Mouse (Mus musculus) megakaryocyte-erythroid progenitor cell, adult 5 weeks (primary cell): ENCODE measurements around the gene Ilf3. TPM values are rescaled to one million over a fixed set of nuclear protein-coding genes. Genes with fewer than 3 reads are reported as not detected.

Experiments
- polyA plus RNA-seq: library from polyadenylated mRNA; stranded (reverse); fragments of >175 nt; gene quantifications from 2 replicates; pipeline ENCODE4 v1.2.3, GENCODE M21; 2012

The Ilf3 gene
- polyA plus RNA-seq = 145 and 195 TPM in 2 replicates

DNA sequence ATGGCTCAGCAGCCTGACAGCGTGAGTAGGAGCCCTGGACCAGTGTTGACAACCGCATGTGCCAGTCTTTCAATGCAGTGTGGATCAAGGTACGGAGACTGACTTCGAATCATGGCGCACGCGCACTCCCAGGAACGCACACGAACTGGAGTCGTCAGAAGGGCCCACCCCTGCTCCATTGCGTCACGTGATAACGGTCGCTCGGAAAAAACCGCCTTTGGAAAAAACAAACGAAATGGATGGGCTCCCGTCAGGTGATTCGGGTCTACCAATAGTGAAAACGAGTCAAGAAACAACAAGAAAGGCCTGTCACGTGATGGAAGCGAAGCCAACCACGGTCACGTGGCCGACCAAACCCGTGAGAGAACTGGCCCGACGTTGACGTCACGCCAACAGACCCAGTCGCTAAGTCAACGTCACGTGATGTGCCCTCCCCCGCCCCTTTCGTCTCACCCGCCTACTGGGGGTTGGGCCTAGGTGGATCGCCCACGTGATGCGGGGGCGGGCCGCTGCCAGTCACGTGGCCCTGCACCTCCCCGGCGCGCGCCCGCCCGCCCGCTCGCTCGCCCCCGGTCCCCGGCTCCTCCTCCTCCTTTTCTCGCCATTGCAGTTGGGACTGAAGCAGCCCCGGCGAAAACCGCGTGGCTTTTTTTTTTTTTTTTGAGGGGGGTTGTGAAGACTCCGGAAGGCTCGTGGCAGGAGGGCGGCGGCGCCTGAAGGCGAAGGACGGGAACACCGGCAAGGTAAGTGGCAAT is at the start of gene Ilf3:
Gene Ilf3 (plus strand): TSS at position 515 of the 755 bp plus-strand sequence.

DNA sequence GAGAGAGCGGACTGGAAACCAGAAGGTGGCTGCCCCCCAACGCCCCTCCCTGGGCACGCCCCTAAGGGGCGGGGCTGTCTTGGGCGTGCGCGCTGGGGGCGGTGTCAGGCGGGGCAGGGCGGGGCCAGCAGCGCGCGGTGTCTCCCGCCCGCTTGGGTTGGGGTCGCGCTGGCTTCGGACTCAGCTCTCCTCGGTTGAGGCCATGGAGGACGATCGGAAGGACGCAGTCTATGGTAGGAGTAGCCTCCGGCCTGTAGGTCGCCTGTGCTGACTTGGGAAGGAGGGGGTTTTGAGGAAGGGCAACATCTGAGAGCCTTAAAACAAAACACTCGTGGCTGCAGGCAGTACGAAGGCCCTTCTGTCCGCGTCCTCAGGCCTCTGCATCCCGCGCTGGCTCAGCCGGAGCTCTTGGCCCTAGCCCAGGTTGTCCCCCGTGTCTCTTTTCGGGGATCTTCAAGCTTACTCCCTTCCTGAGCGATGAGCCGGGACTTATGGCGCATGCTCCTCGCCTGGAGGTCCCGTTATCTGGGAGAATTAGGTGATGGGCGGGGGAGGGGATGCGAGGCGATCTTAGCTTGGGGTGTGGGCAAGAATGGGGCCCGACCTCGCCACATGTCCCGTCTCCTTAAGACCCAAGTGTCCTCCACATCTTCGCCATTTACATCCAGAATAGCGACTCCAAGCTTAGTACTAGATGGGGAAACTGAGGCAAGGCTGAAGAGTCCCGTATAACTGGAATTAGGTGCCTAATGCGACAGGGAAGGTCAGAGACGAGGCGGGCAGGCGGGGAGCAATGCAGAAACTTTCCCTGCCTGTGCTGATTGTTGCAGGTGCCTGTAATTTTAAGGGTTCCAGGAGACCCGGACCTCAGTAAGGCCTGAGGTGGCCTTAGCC is 46.8 kb upstream of the Ilf3 start, which contains the start of gene Slc44a2:
Gene Slc44a2 (plus strand): TSS at position 80 of the 894 bp plus-strand sequence.

DNA sequence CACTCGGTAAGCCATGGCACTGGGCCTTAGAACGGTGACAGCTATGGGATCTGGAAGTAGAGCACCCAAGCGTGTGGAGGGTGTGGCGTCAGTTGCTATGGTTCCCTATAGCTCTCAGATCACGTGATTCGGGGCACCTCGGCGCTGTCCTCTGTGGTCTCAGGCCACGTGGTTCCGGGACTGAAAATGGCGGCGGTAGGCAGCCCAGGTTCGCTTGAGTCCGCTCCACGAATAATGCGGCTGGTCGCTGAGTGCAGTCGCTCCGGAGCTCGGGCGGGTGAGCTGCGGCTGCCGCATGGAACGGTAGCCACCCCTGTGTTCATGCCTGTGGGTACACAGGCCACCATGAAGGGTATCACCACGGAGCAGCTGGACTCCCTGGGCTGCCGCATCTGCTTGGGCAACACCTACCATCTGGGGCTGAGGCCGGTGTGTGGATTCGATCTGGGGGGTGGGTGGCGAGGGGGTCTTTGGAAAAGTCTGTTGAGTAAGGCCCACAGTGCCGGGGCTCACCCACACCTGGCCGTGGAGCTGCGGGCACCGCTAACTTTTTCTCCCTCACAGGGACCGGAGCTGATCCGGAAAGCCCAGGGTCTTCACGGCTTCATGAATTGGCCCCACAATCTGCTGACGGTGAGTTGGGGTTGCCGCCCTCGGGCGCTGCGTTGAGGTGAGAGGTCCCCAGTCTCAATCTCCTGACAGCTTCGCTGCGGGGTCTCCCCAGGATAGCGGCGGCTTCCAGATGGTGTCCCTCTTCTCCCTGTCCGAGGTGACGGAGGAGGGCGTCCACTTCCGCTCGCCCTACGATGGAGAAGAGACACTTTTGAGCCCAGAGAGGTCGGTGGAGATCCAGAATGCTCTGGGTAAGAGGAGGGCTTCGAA is 44.2 kb downstream of the Ilf3 start, which contains the start of gene Qtrt1:
Gene Qtrt1 (plus strand): TSS at position 169 of the 882 bp plus-strand sequence.

DNA sequence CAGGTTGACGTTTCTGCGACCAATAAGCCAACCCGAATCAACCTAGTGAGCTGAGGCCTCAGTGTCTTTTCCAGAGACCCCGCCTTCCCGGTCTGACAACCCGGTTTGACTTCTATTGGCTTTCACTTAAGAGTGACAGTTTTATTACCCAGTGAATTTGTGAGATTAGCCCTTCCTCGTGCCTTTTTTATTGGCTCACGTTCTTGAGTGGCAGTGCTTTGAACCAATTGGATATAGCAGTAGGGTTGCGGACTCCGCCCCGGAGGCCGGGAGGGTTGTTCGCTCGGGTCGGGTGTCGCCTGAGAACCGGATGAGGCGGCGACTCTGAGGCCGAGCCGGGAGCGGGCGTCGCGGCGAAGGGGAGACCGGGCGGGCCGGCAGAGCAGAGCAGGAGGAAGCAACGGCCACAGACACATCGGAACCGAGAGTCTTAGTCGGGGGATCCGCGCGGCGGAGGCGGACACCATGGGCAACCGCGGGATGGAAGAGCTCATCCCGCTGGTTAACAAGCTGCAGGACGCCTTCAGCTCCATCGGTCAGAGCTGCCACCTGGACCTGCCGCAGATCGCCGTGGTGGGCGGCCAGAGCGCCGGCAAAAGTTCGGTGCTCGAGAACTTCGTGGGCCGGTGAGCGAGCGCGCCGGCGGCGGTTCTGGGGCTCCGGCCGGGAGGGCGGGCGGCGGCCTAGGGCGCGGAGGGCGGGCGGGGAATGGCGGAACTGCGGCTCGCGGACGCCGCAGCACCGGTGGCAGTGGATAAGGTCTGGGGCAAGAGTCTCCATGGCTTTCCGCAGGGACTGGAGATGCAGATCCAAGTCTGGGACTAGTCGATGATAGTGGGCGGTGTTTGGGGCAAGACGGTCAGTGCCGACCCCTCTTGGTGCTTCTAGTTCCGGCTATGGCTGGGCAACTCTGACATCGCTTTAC is 57.2 kb downstream of the Ilf3 start, which contains the start of gene Dnm2:
Gene Dnm2 (plus strand): TSS at position 278 of the 925 bp plus-strand sequence.

Other genes starting within 250 kb of the Ilf3 start
- 36.6 and 36.8 TPM in 2 replicates for gene Tyk2, start 236.6 kb upstream of the Ilf3 start, polyA plus RNA-seq
- 317 and 381 TPM in 2 replicates for gene Cdc37, start 217.9 kb upstream of the Ilf3 start, polyA plus RNA-seq
- gene Pde4a, start 202.2 kb upstream of the Ilf3 start, polyA plus RNA-seq = 15.4 and 17.1 TPM in 2 replicates
- 66.5 and 66.9 TPM in 2 replicates for gene Keap1, start 128.5 kb upstream of the Ilf3 start, polyA plus RNA-seq
- gene S1pr5, start 119.4 kb upstream of the Ilf3 start, polyA plus RNA-seq = 0.24 and 0.41 TPM in 2 replicates
- gene Atg4d, start 102.6 kb upstream of the Ilf3 start, polyA plus RNA-seq = 21.4 and 22.7 TPM in 2 replicates
- gene Kri1, start 79.9 kb upstream of the Ilf3 start, polyA plus RNA-seq = 58.2 and 90.2 TPM in 2 replicates
- gene Cdkn2d, start 76.5 kb upstream of the Ilf3 start, polyA plus RNA-seq = 45.6 and 52.9 TPM in 2 replicates
- 0.10 and 0.13 TPM in 2 replicates for gene Ap1m2, start 55.5 kb upstream of the Ilf3 start, polyA plus RNA-seq
- gene Slc44a2, start 47.2 kb upstream of the Ilf3 start, polyA plus RNA-seq = 121 and 136 TPM in 2 replicates
- gene Qtrt1, start 44.0 kb downstream of the Ilf3 start, polyA plus RNA-seq = 51.4 and 64.1 TPM in 2 replicates
- gene Dnm2, start 57.0 kb downstream of the Ilf3 start, polyA plus RNA-seq = 450 and 507 TPM in 2 replicates
- 10.9 and 14.0 TPM in 2 replicates for gene Tmed1, start 142.4 kb downstream of the Ilf3 start, polyA plus RNA-seq
- 15.6 and 49.8 TPM in 2 replicates for gene AB124611, start 158.3 kb downstream of the Ilf3 start, polyA plus RNA-seq
- gene Carm1, start 179.0 kb downstream of the Ilf3 start, polyA plus RNA-seq = 143 TPM in 2 replicates
- gene Timm29, start 224.9 kb downstream of the Ilf3 start, polyA plus RNA-seq = 23.6 and 24.1 TPM in 2 replicates
- gene Yipf2, start 225.0 kb downstream of the Ilf3 start, polyA plus RNA-seq = 6.4 and 8.6 TPM in 2 replicates
- 227 and 251 TPM in 2 replicates for gene Smarca4, start 248.3 kb downstream of the Ilf3 start, polyA plus RNA-seq